Mouse (Mus musculus): ENCODE data around the gene Ceacam2.
"Not testable (repeated sequence)": the region's sequence is repeated elsewhere in the genome, so short reads cannot be mapped to it uniquely, and the experiment has no call there.

DNA sequence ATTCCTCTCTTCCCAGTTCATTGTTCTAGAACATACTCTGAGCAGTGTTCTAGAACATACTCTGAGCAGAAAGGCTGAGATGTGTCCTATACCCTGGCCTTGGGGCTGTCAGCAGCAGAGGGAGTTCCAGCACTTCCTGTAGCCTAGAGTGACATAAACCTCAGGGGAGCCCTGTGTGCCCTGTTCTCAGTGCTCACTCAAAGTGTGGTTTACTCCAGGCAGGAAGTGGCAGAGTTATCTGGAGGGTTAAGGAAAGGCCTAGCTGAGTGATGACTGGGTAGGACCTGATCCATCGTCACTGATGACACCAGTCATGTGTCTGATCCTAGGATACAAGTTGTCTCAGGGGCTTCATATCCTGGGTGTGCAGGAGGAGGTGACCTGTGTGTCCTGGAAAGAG lies 297 bp upstream of the Ceacam2 start:
- TF ChIP-seq POLR2A (IDR thresholded peaks at IDR 0.05; ENCODE audit: low read depth, low read length) = not testable (repeated sequence)
- TF ChIP-seq CTCF (IDR thresholded peaks at IDR 0.05; ENCODE audit: extremely low read depth, insufficient read depth, insufficient read length, insufficient replicate concordance) = 0 out of 2 replicates have a peak, but pooled peaks have one; percentile 13
